Mouse (Mus musculus): Measurements from ENCODE around the gene Ifitm10.
A peak's percentile ranks its signal among the peaks of the same experiment; 100 is the strongest.
"Not testable (repeated sequence)": the region's sequence is repeated elsewhere in the genome, so short reads cannot be mapped to it uniquely, and the experiment has no call there.

Ifitm10 gene

GRCm38 (mm10) chr7:142359129-142359528 is 14.4 kb downstream of the Ifitm10 start:
- DNase-seq, result no peak

DNA sequence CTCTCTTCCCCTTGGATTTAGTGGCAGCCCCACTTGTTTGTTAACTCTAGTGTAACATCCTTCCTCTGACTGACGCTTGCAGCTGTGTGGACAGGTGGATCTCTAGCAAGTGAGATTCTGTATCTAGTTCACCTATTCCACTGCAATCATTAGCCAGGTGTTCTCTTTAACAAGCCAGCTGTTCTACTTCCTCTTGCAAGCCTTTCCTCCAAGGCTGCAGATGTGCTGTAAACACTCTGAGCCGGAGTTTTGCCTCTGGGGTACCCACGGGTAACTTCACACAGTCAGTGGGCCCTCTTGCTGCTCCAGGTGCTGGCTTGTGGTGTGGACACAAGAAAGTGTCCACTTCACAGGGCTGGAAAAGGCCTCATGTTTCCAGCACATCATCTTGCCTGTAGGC is 16.0 kb downstream of the Ifitm10 start:
- no peak for DNase-seq

DNA sequence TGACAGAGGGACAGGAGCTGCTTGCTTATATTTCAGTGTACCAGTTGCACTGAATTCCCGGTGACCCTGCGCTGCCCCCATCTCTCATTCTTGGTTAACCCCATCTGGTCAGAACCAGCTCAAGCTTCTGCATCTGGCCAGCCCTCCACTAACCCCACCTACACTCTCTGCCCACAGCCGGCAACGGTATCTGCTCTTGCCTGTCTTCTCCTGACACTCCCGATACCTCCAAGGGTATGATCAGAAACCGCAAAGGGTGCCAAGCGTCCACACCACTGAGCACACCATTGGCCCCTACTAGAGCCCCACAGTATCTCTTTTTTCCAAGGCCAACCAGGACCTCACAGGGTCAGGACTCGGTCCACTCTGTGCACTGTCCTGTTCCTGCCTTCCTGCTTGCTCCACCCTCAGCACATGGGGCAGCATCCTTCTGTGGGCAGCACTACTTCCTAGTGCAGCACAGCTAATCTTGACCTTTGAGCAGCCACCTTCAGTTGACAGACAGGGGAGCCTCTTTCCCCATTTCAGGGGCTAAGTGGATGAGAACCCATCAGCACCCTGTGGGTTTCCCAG is 18.8 kb downstream of the Ifitm10 start:
- no peak for DNase-seq

- no peak for DNase-seq
Measured at GRCm38 (mm10) chr7:142353854-142354253, 19.7 kb downstream of the Ifitm10 start.

GRCm38 (mm10) chr7:142351569-142351968 is 22.0 kb downstream of the Ifitm10 start:
- no peak for DNase-seq

- DNase-seq, result no peak
Measured at GRCm38 (mm10) chr7:142349308-142349961, 24.1 kb downstream of the Ifitm10 start.

DNA sequence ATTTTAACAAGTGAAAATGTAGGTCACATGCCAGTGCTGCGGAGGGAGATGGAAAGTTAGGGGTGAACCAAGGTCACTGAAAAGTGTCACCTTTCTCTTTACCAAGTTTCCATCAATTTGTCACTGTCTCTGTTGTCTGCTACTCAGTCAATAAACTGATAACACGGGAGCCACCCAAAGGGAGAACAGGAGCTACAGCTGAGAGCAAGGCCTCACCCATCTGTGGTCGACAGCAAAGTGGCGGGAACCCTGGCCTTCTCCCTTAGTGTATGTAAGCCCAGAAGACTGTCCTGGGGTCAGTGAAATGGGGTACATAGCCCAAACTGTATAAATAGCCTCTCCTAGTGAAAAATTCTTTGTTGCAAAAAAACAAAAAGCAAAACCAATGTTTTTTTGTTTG is 26.0 kb downstream of the Ifitm10 start:
- DNase-seq, result no peak

- DNase-seq, result no peak
Measured at GRCm38 (mm10) chr7:142342247-142342640, 31.3 kb downstream of the Ifitm10 start.

GRCm38 (mm10) chr7:142341564-142342246 is 31.8 kb downstream of the Ifitm10 start:
- DNase-seq, result no peak

GRCm38 (mm10) chr7:142340269-142340970 is 33.1 kb downstream of the Ifitm10 start:
- DNase-seq, result no peak

DNA sequence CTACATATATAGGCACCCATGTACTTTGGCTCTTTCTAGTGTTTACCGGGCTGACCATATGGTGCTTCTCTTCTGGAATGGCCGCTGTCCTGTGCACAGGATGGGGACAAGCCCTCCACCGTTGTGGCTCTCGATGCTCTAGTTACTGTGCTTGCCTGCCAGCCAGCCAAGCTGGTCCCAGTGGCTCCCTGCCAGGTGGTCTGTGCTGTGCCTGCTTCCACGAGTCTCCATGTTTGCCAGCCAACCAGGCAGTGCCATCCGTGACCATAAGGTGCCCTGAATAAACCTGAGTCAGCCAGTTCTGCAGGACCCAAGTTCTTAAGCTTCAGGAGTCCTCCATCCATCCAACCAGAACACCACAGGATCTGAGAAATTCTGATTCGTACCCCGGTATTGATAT is 38.4 kb downstream of the Ifitm10 start:
- DNase-seq, result no peak

GRCm38 (mm10) chr7:142334246-142334645 is 39.3 kb downstream of the Ifitm10 start:
- peak; percentile 94 for DNase-seq

DNA sequence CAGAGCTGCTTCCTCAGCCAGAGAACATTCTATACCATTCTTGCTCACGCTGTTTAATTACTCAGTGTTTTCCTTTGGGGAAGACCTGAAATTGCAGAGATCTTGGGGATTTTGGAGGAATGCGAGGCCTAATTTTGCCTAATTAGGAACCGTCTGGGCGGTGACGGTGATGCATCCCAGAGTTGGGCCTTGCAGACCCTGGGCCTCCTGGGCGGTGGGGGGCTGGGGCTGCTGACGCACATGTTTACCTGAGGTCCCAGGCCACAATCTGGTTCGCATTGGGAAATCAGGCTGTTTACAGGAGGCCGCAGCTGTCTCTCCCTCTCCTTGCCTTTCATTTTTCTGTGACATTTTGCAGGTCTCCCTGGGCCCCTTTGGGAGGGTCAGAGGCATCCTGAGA is 40.8 kb downstream of the Ifitm10 start:
- DNase-seq, result not testable (repeated sequence)

- DNase-seq, result no peak
Measured at GRCm38 (mm10) chr7:142331281-142331680, 42.3 kb downstream of the Ifitm10 start.

- DNase-seq, result peak; percentile 53
Measured at GRCm38 (mm10) chr7:142330271-142330724, 43.3 kb downstream of the Ifitm10 start.

DNA sequence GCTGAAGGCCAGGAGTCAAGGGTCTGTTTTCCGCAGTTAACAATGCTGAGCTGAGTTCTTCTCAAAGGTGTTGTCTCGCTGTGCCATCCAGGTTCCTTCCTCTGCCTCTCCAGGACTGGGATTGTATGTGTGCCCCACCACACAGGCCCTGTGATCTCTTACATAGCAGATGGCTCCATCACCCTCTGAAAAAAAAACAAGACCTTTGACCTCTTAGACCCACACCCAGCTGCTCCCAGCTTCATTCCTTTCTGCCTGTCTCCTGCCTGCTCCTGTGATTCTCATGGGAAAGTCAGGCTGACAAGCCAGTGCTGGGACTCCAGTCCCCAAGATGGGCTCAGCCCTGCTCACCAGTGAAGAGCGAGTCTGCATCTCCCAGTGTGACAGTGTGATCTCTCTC is 45.0 kb downstream of the Ifitm10 start:
- peak; percentile 39 for DNase-seq

DNA sequence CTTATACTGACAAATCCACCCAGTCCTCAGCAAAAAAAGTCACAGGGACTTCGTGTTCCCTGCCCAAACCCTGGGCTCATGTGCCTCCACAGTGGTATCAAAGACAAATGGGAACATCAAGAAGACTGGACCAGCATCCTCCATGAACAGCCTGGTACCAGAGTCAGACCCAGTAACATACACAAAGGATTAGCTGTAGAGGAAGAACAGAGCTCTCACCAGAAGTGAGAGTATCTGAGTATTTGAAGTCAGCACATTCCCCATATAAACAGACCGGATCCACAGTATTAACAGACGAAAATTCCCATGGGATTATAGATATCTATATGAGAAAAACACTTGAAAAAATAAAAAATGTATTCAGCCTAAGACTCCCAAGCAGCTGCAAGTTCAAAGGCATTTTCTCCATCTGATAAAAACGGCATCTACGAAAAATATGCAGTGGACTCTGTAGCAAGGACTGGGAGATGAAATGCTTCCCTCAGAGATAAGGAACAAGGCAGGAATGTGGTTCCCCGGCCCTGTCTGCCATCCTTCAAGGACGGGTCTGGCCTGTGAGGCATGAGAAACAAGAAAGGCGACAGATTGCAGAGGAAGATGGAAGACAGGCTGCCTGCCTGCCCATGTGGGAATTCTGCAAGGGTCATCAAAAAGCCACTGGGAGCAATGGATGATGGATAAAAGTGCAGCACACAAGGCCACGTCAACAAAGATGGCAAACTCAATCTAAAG is 46.7 kb downstream of the Ifitm10 start:
- peak; percentile 19 for DNase-seq

DNA sequence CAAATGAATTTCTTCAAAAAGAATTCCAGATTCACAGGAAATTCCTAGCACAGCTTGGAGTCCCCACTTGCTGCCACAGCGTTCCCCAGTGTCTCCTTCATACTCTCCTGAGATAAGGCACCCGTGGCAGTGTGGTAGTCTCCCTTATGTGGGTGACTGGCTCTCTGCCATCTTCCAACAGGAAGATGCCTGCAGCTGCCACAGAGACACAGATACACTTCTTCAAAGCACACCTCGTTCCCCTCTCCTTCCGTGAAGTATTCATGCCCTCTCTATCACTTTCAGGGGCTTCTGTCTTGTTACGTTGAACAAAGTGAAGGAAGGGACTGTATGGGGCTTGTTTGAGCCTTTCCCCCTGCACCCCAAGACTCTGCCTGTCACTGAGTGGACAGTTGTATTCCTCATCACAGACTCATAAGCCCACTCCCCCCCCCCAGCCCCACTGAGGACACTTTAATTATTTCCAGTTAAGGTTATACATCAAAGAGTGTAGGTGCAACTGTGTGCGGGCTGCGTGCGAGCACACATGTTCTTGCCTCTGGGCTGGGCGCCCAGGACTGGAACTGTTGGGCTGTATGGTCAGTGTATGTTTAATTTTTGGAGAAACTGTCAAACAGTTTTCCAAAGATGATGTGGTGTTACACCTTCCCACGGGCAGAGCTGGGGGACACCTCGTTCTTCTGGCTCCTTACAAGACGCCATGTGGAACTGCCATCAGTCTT is 50.0 kb downstream of the Ifitm10 start:
- DNase-seq, result no peak

DNA sequence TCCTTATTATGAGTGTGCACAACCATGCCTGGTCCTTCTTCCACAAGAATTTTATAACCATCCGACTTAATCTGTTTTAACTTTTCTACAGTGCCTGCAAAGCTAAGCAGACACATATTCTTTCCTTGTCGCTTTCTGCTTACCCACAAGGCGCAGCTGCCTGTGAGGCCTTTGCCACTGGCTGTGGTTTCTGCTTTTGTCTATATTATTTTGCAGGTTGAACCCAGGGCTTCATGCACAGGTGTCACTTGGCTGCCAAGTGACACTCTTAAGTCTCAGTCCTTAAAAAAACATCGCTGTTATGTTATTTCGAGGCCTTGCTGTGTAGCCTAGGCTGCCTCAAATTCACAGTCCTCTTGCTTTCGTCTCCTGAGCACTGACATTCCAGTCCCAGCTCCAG is 50.9 kb downstream of the Ifitm10 start:
- DNase-seq, result no peak

GRCm38 (mm10) chr7:142321637-142322306 is 51.8 kb downstream of the Ifitm10 start:
- DNase-seq, result not testable (repeated sequence)

DNA sequence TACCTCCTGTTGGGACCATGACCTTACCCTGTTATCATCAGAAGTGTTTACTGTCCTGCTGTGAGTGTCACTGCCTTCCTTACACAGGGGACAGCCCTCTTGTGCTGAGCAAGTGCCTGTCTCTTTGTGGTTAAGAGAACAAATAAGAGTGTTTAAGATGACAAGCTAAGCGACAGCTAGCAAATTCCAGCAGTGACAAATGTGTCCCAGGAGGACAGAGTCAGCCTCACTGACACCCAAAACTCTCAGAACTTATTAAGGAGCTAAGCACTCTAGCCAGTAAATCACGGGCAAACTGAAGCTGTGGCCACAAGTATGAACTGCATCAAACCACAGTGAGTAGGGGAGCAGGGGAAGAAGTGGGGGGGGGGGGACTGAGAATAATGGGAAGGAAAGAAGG is 52.6 kb downstream of the Ifitm10 start:
- DNase-seq, result peak; percentile 31

DNA sequence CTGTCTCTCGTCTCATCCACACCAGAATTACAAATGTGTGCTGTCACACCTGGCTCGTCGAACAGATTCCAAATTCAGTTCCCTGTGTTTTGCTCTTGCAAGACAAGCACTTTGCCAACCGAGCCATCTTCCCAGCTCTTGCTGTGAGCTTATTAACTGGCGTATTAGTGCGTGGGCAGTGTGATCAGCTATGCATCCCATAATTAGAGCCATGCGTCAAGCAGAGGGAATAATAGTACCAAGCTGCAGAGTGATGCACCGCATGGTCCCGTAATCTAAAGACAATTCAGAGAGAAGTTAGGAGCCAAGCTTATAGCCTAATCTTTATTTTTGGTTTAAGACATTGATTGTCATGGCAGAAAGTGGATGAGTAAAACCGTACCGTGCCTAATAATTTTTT is 54.4 kb downstream of the Ifitm10 start:
- DNase-seq, result no peak
